Mouse (Mus musculus) testis, adult 2 months (tissue): ENCODE data around the gene Trim67. TPM values are rescaled to one million over a fixed set of nuclear protein-coding genes. Genes with fewer than 3 reads are reported as not detected.

ENCODE experiments used
- H3K27ac ChIP-seq: fragments of 200-500 bp; 2 replicates; pipeline ENCODE4 v1.5.1; 2012; ENCODE audit warnings: low read depth, low read length; ENCODE audit not compliant: control insufficient read depth, insufficient read depth
- H3K27me3 ChIP-seq: fragments of 200-500 bp; 2 replicates; pipeline ENCODE4 v1.6.1; 2012; ENCODE audit warnings: mild to moderate bottlenecking, low read length, moderate library complexity; ENCODE audit not compliant: control insufficient read depth, insufficient read depth
- H3K36me3 ChIP-seq: fragments of 200-500 bp; 2 replicates; pipeline ENCODE4 v1.6.1; 2012; ENCODE audit warnings: mild to moderate bottlenecking, low read length; ENCODE audit not compliant: control insufficient read depth, insufficient read depth
- H3K4me1 ChIP-seq: fragments of 200-500 bp; 2 replicates; pipeline ENCODE4 v1.6.1; 2012; ENCODE audit warnings: low read length; ENCODE audit not compliant: control insufficient read depth, insufficient read depth
- H3K4me3 ChIP-seq: fragments of 200-500 bp; 2 replicates; pipeline ENCODE4 v1.5.1; 2012; ENCODE audit warnings: low read depth, mild to moderate bottlenecking, low read length, moderate library complexity, mixed read lengths; ENCODE audit not compliant: control insufficient read depth
- CTCF ChIP-seq: fragments of 200-500 bp; IDR thresholded peaks from 2 replicates; pipeline ENCODE4 v1.5.1; 2012; ENCODE audit warnings: low read depth, mild to moderate bottlenecking, inconsistent platforms, low read length, moderate library complexity; ENCODE audit not compliant: control insufficient read depth, insufficient read depth, insufficient replicate concordance
- POLR2A ChIP-seq: fragments of 200-500 bp; IDR thresholded peaks from 2 replicates; pipeline ENCODE4 v1.6.1; 2012; ENCODE audit warnings: low read depth, mild to moderate bottlenecking, inconsistent platforms, low read length, moderate library complexity; ENCODE audit not compliant: control insufficient read depth
- polyA plus RNA-seq: library from polyadenylated mRNA; depleted of rRNA; stranded (reverse); fragments of >200 nt; gene quantifications from 2 replicates; pipeline ENCODE4 v1.2.3, GENCODE M21; 2012

Gene Trim67
- polyA plus RNA-seq, 1 experiment: 0.49 TPM

GRCm38 (mm10) chr8:124782431-124782830, 10.5 kb upstream of the Trim67 start:
- Histone ChIP-seq H3K4me3 (no peak overlapping the region), H3K36me3 (no peaks in the 10 kb centered on the region), H3K27ac (no peak overlapping the region), H3K27me3 (no peaks in the 10 kb centered on the region), H3K4me1 (peaks cover 2% of the 10 kb centered on the region; the same call in 1 of the 2 replicates)
- TF ChIP-seq POLR2A (no peak), CTCF (no peak)

GRCm38 (mm10) chr8:124783228-124783627, 9.7 kb upstream of the Trim67 start:
- peaks cover 2% of the 10 kb centered on the region; the same call in 1 of the 2 replicates for H3K4me1 ChIP-seq
- TF ChIP-seq POLR2A (no peak; the same call in 1 of the 2 replicates), CTCF (no peak)
- H3K4me3 ChIP-seq: peak overlapping the region; percentile 53
- no peaks in the 10 kb centered on the region for H3K36me3 ChIP-seq
- no peaks in the 10 kb centered on the region for H3K27me3 ChIP-seq
- H3K27ac ChIP-seq: no peak overlapping the region

- Histone ChIP-seq H3K27me3 (no peaks in the 10 kb centered on the region), H3K4me1 (peaks cover 2% of the 10 kb centered on the region; the same call in 1 of the 2 replicates), H3K4me3 (no peak overlapping the region), H3K27ac (no peak overlapping the region), H3K36me3 (no peaks in the 10 kb centered on the region)
- TF ChIP-seq POLR2A (no peak), CTCF (no peak)
These were observed 8.3 kb upstream of the Trim67 start for GRCm38 (mm10) chr8:124784613-124785012.

- H3K27me3 ChIP-seq: no peaks in the 10 kb centered on the region
- no peak overlapping the region for H3K27ac ChIP-seq
- no peak overlapping the region for H3K4me3 ChIP-seq
- H3K36me3 ChIP-seq: no peaks in the 10 kb centered on the region
- peaks cover 19% of the 10 kb centered on the region for H3K4me1 ChIP-seq
- TF ChIP-seq CTCF (no peak), POLR2A (no peak)
These were observed 2.2 kb upstream of the Trim67 start for GRCm38 (mm10) chr8:124790676-124791075.

- Histone ChIP-seq H3K4me3 (no peak overlapping the region), H3K4me1 (peaks cover 19% of the 10 kb centered on the region), H3K27ac (no peak overlapping the region), H3K36me3 (no peaks in the 10 kb centered on the region), H3K27me3 (no peaks in the 10 kb centered on the region)
- TF ChIP-seq POLR2A: no peak
- TF ChIP-seq CTCF: no peak
These were observed 1.1 kb upstream of the Trim67 start for GRCm38 (mm10) chr8:124791751-124792150.

GRCm38 (mm10) chr8:124792186-124792585, 706 bp upstream of the Trim67 start:
- Histone ChIP-seq H3K36me3 (no peaks in the 10 kb centered on the region), H3K27me3 (no peaks in the 10 kb centered on the region), H3K4me1 (peaks cover 19% of the 10 kb centered on the region), H3K27ac (no peak overlapping the region), H3K4me3 (peak overlapping the region; percentile 51)
- no peak for TF ChIP-seq POLR2A
- no peak for TF ChIP-seq CTCF

- peaks cover 19% of the 10 kb centered on the region for H3K4me1 ChIP-seq
- H3K27ac ChIP-seq: no peak overlapping the region
- H3K4me3 ChIP-seq: peak overlapping the region; percentile 60
- TF ChIP-seq CTCF (no peak), POLR2A (no peak)
- no peaks in the 10 kb centered on the region for H3K27me3 ChIP-seq
- H3K36me3 ChIP-seq: no peaks in the 10 kb centered on the region
These were observed 320 bp downstream of the Trim67 start for GRCm38 (mm10) chr8:124793172-124793651.
